Mouse (Mus musculus) hematopoietic stem cell, adult 5-6 weeks (primary cell): Measurements from ENCODE around the gene Asns. TPM values are rescaled to one million over a fixed set of nuclear protein-coding genes. Genes with fewer than 3 reads are reported as not detected.

ENCODE experiments used
- ATAC-seq, 2 experiments: fragments of 125-278 bp in 1 of 2; replicated peaks in 1 of 2; 2 replicates each; pipeline ENCODE4 v1.8.0; 2016 to 2017; ENCODE audit warnings: inconsistent platforms in 2 of 2, mild to moderate bottlenecking in 2 of 2, moderate number of reproducible peaks in 2 of 2, low read depth in 1 of 2, moderate TSS enrichment in 1 of 2; ENCODE audit not compliant: low FRiP score in 2 of 2, poor library complexity in 2 of 2, severe bottlenecking in 2 of 2, insufficient read depth in 1 of 2, low TSS enrichment in 1 of 2
- total RNA-seq: library from RNA; stranded (forward); fragments of 172-1452, 232-1000 nt; gene quantifications from 2 replicates; pipeline ENCODE4 v1.2.3, GENCODE M21; 2017

Gene Asns
- total RNA-seq = 19.4 and 45.4 TPM in 2 replicates

DNA sequence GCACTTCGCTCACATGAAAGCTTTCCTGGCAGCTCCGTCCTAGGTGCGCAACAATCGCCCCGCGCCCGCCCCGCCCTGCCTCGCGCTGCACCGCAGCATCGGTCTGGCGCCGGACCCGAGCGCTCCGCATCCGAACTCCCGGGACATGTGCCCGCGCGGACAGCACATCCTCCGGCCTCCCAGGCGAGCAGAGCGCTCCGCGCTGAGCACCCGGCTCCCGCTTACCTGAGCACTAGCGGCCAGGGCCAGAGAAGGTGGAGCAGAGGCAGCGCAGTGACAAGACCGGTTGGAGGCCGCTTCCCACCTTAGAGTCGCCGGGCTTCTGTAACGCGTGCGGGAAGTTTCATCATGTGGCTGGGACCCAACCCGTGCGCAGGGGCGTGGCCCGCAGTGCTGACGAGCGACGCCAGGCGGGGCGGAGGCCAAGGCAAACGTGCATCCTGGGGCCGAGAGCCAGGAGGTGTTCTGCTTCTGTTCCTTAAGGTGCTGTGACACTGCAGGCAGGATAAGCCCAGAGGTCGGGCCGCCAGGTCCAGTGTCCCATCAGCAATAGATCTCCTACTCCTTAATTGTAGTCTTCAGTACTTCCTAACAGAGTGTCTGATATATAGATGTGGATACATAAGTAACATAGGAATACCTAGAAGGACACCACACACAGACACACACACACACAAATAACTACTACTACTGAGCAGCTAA, at the start of gene Asns:
Gene Asns (minus strand): TSS at position 371 of the 702 bp plus-strand sequence.
- peak; percentile 88 to 93 for ATAC-seq

DNA sequence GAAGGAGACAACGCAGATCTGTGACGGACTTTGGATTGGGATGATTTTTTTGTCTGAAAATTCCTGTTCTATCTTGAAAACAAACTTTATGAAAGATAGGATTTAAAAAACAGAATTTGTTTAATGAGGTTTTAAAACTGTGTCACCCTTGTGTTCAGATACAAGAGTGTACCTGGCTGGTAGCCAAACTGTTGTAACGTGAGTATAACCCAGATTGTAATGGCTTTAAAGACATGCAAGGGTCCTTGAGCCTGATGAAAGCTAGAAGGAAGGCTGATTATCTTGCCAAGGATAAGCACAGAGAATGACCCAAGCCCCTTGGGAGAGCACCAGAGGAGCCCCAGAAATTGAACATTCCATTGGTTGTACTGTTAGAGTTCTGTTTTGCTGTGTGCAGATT, 48.7 kb upstream of the Asns start:
- ATAC-seq = no peak

DNA sequence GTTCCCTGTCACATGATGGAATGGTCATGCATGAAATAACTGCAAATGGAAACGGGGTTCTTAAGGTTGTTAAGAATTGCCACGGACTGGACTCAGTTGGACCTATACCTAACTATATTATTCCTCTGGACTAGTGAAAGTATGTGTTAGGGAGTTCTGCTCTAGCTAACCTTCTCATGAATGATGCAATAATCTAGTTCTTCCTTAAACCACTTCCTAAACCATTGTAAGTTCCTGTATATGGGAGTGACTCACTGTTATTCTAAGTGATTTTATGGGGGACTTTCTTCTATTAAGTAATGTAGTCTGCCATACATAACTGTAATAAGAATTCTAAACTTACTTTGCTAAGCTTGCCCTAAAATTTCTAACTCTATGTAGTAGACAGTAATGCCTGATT, 44.8 kb upstream of the Asns start:
- ATAC-seq = no peak

DNA sequence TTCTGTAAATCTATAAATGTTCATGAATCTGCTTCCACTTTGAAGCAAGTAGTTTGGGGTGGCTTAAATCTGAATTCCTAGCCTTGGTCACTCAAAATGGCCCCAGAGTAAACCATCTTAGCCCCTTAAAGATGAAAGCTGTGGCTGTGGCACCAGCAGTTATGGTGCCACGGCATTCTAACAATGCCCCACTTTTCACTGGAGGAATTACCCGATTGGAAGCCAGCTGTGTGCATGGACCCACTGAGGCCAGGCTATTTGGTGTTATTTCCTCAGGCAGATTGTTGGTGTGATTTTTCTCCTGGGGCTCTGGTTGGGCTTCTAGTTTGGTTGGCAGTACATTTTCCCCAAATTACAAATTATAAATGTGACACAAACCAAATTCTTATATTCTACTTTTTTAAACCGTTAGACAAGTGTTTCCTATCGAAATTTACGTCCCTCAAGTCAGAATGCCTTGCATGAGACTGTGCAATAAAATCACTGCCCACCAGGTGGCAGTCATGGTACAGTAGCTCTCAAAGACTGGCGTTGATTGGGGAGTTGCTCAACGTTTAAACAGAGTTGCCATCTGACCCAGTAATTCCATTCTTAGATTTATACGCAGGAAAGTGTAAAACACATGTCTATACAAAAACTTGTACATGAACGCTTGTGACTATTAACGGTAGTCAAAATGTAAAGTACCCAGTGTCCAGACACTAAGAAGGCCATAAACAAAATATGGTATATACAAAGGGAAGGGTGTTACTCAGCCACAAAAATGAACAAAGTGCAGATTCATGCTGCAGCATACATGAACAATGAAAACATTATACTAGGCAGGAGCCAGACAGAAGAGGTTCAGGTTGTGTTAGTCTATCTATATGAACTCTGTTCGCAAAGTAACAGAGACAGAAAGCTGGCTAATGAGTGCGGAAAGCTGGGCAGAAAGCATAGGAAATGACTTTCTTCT, 40.0 kb upstream of the Asns start:
- ATAC-seq = peak; percentile 97

DNA sequence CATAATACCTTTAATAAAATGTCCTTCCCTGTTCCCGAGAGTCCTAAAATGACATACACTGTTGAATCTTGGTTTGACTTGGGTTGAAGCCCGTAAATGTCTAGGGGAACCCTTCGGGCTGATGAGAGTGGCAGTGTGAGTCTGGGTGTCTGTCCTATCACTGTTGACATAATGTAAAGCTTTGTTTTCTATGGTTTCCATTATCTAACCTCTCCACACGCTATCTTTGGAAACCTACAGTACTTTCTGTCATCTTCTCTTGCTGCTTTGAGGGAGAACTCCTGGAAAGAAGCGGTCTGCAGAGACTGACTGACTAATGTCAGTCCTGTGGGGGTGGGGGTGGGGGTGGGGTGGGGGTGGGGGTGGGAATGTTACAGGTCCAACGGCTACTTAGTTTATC, 39.0 kb upstream of the Asns start:
- no peak for ATAC-seq

DNA sequence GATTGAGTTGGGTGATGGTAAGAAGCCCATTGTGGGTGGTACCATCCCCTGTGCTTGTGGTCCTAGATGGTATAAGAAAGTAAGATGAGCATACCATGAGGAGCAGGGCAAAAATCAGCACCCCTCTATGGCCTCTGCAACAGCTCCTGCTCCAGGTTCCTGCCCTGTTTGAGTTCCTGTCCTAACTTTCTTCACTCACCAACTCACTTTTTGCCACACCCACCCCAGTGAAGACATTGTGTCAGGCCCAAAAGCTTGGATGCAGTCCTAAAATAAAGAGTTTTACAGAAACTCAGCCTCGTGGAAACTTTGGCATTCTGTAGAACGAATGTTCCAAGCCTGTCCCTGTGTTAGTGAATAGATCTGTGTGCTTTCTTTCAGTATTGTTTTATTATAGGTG, 36.1 kb upstream of the Asns start:
- ATAC-seq = no peak

DNA sequence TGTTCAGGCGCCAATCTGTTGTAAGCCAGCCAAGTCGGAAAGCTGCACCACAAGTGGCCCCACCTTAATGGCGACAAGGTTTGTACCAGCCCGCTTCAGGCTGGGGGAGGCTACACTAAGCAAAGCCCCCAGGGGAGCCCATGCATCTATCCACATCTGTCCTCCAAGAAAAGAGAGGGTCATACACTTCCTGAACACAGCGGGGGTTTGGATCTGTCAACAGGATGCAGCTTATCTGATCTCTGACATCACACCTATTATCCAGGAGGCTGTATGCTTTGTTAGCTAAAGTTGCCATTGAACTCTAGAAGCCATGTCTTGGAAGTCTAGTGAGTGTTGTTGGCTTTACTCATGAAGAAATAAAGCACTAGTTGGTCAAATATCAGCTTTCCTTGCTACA, 35.2 kb upstream of the Asns start:
- ATAC-seq = no peak

DNA sequence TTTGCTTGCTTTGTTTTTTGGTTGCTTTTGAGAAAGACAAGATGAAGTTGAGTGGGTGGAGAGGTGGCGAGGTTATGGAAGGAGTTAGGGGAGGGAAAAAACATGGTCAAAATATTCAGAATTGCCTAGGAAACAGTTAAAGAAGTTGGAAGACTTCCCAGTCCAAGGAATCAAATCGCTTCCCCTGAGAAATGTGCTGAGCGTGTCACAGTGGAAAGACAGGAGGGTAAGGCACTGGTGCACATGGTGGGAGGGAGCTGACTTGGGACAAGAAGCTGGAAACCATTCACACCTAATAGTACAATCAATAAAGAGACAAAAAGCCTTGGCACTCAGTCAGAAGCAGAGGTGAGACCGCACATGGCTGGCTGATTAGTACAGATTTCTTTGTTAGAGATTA, 23.2 kb upstream of the Asns start:
- ATAC-seq = no peak

DNA sequence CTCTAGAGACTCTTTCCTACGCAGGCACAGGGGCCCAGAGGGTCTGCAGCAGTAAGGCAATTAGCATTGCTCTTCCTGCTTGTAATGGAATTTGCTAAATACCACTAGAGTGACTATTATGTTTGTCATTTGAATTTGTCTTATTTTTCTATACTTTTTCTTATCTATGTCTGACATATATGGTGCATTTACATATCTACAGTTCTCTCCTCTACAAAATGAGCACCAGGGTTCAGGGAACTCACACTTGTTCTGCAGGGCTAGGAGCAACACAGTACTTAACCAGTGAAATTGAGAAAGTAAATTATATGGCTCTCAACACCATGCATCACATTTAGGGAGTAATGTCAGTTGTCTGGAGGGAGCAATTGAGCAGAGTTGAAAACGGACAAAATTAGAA, 21.2 kb upstream of the Asns start:
- no peak for ATAC-seq

DNA sequence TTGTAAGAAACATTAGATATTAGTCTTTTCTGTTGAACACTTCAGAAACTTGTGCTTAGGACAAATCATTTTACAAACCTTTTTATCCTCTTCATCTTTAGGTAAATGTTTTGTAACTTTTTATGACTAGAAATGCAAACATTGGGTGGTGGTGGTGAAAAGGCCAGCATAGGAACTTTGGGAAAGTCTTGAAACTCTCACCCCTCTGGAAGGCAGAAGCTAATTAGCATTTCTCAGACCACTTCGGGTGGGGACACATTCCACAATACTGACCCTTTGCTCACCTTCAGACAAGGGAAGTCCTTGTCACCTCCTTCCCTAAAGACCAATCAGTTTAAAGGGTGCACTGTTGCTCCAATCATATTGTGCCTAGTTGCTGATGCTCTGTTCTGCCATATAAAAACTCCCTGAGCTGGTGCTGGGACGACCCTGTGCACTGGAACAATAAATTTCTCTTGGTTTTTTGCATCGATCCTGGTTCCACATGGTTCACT, 18.8 kb upstream of the Asns start:
- ATAC-seq = no peak

DNA sequence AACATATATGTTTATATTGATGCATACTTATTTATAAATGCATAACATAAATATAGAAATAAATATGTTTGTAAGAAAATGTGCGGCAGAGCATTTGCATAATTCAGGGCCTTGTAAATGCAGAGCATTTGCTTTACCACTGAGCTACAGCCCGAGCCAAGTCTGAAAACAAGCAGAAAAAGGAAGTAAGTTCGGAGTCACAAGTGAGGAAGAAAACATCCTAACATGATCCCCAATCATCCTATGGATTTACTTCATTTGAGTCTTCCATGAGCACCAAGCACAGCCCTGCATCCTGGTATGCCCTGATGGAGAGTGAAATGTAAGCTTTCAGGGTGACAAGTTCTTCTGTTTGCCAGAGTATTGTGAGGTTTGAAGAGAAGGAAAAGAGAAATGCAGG, 15.2 kb upstream of the Asns start:
- ATAC-seq = no peak

DNA sequence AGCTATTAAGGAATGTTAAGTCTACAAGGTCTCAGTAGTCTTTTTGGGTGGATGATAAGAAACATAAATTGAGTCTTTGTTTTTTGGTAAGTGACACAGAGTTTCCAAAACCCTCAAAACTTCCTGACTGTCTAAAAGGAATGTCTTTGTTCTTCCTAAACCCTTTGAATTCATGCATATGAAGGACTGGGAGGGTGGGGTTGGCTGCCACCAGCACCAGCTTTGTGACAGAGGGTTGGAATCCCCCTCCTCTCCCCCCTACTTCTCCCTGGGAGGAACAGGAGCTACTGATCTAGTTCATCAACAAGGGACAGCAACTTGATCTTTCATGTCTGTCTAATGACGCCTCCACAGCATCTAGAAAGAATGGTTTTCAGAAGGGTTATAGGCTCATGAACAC, 13.7 kb upstream of the Asns start:
- no peak for ATAC-seq

DNA sequence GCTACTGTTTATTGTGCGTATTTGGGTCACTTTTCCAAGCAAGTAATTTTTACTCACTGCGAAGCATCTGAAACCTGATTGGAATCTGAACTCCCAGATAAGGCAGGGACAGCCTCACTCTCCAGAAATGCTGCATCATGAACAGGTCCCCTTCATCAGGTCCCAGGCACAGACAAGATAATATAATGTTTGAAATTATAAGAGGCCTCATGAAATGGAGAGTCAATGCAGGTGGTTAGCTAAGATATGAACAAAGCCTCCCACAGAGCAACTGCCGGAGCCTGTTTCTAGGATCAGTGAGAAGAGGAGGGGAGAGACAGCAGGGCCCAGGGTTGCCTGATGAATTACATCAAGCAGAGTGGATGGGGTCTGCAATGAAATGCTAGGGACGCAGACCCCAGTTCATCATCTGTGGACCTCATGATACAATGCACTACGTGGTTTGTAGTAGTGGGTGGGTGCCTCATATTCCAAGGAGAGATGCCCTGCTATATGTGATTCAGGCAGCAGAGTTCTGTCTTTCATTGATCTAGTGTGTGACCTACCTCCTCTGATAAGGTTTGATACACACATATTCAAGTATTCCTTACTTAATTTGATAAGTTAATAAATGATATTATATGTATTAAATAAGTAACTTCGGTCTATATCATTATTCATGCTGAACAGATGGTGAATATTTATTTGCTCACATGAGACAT, 5.1 kb upstream of the Asns start:
- no peak; a peak in 1 of 4 replicates for ATAC-seq

DNA sequence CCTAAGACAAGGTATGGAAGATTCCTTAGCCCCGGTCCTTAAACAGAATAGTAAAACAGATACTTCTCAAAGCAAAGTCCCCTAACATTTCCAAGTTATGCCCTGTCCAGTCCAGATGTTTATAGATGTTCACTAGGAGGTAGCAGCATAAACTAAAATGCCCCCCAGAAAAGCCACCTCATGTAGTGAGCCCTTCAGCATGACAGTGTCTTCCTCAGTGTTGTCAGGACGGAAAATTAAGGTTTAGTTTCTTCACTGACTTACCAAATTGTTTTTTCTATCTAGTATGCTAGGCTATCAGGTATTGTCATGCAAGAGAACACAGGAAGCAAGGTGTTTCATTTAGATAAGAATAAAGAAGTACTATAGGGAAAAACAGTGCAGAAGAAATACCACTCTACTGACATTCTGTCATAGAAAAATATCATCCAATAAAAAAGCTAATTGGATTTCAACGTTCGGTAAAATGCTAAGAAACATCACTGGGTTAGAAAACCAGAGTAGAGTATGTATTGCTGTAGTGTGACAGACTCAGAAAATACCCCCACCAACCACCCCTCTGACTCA, 4.1 kb upstream of the Asns start:
- no peak for ATAC-seq

DNA sequence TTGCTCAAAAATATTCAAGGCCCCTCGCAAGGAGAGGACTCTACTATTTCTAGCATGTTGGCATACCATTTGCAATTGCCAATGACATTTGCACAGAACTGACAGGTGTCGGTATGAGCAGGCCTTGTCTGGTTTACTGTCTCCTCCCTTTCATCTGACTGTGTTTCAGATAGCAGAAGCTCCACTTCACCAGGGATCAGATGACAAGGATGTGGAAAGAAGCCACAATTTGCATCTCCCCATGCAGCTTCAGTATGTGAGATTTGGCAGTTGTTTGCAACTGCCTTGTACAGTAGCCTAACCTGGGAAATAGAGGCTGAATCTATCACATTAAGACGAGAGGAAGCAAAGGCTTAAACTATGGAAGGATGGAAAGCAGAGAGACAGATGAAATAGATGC, 3.6 kb upstream of the Asns start:
- ATAC-seq = no peak

DNA sequence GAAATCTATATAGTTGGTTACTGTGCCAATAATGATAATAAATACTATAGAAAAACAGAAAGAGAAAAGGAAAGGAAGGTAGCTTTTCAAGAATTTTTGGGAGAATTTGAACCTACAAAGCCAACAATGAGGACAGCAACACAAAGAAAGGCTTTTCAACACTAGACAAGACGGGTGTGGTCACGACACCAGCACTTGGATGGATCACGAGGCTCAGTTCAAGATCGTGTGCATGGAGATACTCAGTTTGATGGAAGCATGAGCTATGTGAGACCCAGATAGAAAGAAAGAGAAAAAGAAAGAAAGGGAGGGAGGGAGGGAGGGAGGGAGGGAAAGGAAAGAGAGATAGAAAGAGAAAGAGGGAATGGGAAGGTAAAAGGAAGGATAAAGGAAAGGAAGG, 2.8 kb upstream of the Asns start:
- no peak for ATAC-seq

DNA sequence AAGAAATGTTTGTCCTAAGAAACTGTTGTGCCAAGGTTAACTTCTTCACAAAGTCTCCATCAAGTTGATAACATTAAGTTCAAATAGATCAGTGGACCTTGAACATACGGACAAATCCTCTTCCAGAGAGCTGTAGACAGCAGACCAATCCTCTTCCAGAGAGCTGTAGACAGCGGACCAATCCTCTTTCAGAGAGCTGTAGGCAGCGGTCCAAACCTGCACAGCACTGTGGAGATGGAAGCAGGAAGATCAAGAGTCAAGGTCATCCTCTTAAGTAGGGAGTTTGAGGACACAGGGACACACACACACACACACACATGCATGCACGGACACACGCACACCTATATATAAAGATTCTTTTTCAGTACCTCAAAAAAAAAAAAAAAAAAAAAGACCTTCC, 612 bp upstream of the Asns start:
- ATAC-seq = no peak

DNA sequence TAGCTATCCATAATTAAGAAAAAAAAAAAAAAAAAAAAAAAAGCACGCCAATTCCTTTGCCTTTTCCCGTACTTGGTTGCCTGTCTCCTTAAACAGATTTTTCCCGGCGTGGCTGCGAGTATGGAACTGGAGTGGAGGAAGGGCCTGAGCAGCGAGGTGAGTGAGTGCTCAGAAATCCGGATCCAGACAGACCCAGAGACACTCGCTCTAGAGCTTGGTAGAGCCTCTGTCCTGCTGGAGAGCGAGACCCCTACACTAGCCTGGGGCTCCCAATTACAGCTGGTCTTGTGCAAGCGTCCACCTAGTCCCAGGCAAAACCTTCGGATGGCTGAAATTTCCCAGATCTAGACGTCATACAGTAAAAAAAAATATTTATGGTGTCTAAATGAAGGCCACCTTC, 603 bp downstream of the Asns start:
- 0 out of 4 replicates have a peak, but pooled peaks have one; percentile 20 to 30 for ATAC-seq
